Mouse (Mus musculus): Measurements from ENCODE around the gene Rnf222. TPM values are rescaled to one million over a fixed set of nuclear protein-coding genes. Genes with fewer than 3 reads are reported as not detected.

Rnf222 gene
- total and polyA plus RNA-seq, 2 experiments = under 0.01 to 0.11 TPM

GRCm38 (mm10) chr11:68890625-68891024 lies 2.3 kb downstream of the Rnf222 start:
- no peak overlapping the region for H3K27ac ChIP-seq (replicated peaks; ENCODE audit: insufficient read depth, low read depth, low read length)
- no peak for TF ChIP-seq POLR2A (IDR thresholded peaks at IDR 0.05; ENCODE audit: extremely low read depth, insufficient read depth, low read length)
- no peak for TF ChIP-seq CTCF (IDR thresholded peaks at IDR 0.05; ENCODE audit: low read depth, low read length)
- H3K27me3 ChIP-seq (ENCODE audit: control insufficient read depth, insufficient read depth, low read length) = no peaks in the 10 kb centered on the region
- no peak overlapping the region for H3K9ac ChIP-seq (ENCODE audit: low read depth, low read length)
- 28% methylated on average over 2 of the region's 2 CpGs for WGBS
- H3K4me3 ChIP-seq (ENCODE audit: insufficient read depth, low read depth, low read length) = no peak overlapping the region
- no peaks in the 10 kb centered on the region for H3K4me1 ChIP-seq (ENCODE audit: control insufficient read depth, insufficient read depth, low read length)
- H3K36me3 ChIP-seq (ENCODE audit: control insufficient read depth, insufficient read depth, low read length) = no peaks in the 10 kb centered on the region
- DNase-seq (ENCODE audit: extremely low read depth, low read depth, low spot score) = no peak
- H3K79me2 ChIP-seq (ENCODE audit: control insufficient read depth, insufficient read depth, low read length) = no peaks in the 10 kb centered on the region

- H3K79me2 ChIP-seq (ENCODE audit: control insufficient read depth, insufficient read depth, low read length) = no peaks in the 10 kb centered on the region
- WGBS = 65% methylated on average over 5 of the region's 5 CpGs
- H3K9ac ChIP-seq (ENCODE audit: low read depth, low read length) = no peak overlapping the region
- H3K4me1 ChIP-seq (ENCODE audit: control insufficient read depth, insufficient read depth, low read length) = no peaks in the 10 kb centered on the region
- H3K4me3 ChIP-seq (ENCODE audit: insufficient read depth, low read depth, low read length) = no peak overlapping the region
- TF ChIP-seq POLR2A (IDR thresholded peaks at IDR 0.05; ENCODE audit: extremely low read depth, insufficient read depth, low read length) (no peak), CTCF (IDR thresholded peaks at IDR 0.05; ENCODE audit: low read depth, low read length) (no peak)
- H3K27me3 ChIP-seq (ENCODE audit: control insufficient read depth, insufficient read depth, low read length) = no peaks in the 10 kb centered on the region
- DNase-seq (ENCODE audit: extremely low read depth, low read depth, low spot score) = no peak
- H3K27ac ChIP-seq (replicated peaks; ENCODE audit: insufficient read depth, low read depth, low read length) = no peak overlapping the region
- H3K36me3 ChIP-seq (ENCODE audit: control insufficient read depth, insufficient read depth, low read length) = no peaks in the 10 kb centered on the region
Observed at GRCm38 (mm10) chr11:68891823-68892222, 3.5 kb downstream of the Rnf222 start.

GRCm38 (mm10) chr11:68892233-68892832 lies 4.0 kb downstream of the Rnf222 start:
- Histone ChIP-seq H3K9ac (ENCODE audit: low read depth, low read length) (no peak overlapping the region), H3K79me2 (ENCODE audit: control insufficient read depth, insufficient read depth, low read length) (no peaks in the 10 kb centered on the region), H3K27me3 (ENCODE audit: control insufficient read depth, insufficient read depth, low read length) (no peaks in the 10 kb centered on the region), H3K36me3 (ENCODE audit: control insufficient read depth, insufficient read depth, low read length) (no peaks in the 10 kb centered on the region), H3K4me1 (ENCODE audit: control insufficient read depth, insufficient read depth, low read length) (no peaks in the 10 kb centered on the region), H3K27ac (replicated peaks; ENCODE audit: insufficient read depth, low read depth, low read length) (0 out of 2 replicates have a peak overlapping the region, but pooled peaks have one; percentile 25), H3K4me3 (ENCODE audit: insufficient read depth, low read depth, low read length) (peak overlapping the region; percentile 23; the same call in 1 of the 2 replicates)
- DNase-seq (ENCODE audit: extremely low read depth, low read depth, low spot score) = no peak
- TF ChIP-seq CTCF (IDR thresholded peaks at IDR 0.05; ENCODE audit: low read depth, low read length) (no peak), POLR2A (IDR thresholded peaks at IDR 0.05; ENCODE audit: extremely low read depth, insufficient read depth, low read length) (no peak)
- 62% methylated on average over 15 of the region's 15 CpGs for WGBS

DNA sequence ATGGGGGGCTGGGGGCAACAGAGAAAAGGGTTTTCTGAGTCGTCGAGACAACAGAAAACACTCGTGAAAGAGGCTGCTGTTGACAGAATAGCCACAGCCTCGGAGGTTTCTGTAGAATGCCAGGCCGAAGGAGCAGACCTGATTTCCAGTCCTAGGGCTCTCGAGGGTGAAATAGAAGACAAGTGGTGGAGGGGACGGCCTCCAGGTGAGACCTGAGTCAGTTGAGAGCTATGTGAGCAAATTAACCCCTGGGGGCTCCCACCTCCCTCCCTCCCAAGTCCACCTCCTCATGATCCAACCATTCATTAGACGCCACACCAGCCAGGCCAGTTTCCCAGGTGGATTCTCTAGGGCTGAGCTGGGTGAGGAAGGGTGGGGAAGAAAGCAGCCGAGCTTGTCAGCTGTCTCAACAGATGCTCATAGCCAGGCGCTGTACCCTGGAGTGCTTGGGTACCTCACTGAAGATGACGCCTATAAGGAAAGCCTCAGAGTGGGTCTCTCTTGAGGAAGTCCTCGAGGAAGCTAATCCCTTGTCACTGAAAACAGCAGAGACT lies 5.6 kb downstream of the Rnf222 start:
- Histone ChIP-seq H3K9ac (ENCODE audit: low read depth, low read length) (no peak overlapping the region), H3K79me2 (ENCODE audit: control insufficient read depth, insufficient read depth, low read length) (no peaks in the 10 kb centered on the region), H3K27ac (replicated peaks; ENCODE audit: insufficient read depth, low read depth, low read length) (no peak overlapping the region), H3K36me3 (ENCODE audit: control insufficient read depth, insufficient read depth, low read length) (no peaks in the 10 kb centered on the region), H3K4me1 (ENCODE audit: control insufficient read depth, insufficient read depth, low read length) (no peaks in the 10 kb centered on the region), H3K27me3 (ENCODE audit: control insufficient read depth, insufficient read depth, low read length) (no peaks in the 10 kb centered on the region), H3K4me3 (ENCODE audit: insufficient read depth, low read depth, low read length) (no peak overlapping the region)
- no peak for TF ChIP-seq CTCF (IDR thresholded peaks at IDR 0.05; ENCODE audit: low read depth, low read length)
- TF ChIP-seq POLR2A (IDR thresholded peaks at IDR 0.05; ENCODE audit: extremely low read depth, insufficient read depth, low read length) = no peak
- WGBS = 80% methylated on average over 12 of the region's 12 CpGs
- DNase-seq (ENCODE audit: extremely low read depth, low read depth, low spot score) = no peak

- Histone ChIP-seq H3K4me1 (ENCODE audit: control insufficient read depth, insufficient read depth, low read length) (no peaks in the 10 kb centered on the region), H3K4me3 (ENCODE audit: insufficient read depth, low read depth, low read length) (no peak overlapping the region), H3K27ac (replicated peaks; ENCODE audit: insufficient read depth, low read depth, low read length) (no peak overlapping the region), H3K9ac (ENCODE audit: low read depth, low read length) (no peak overlapping the region), H3K27me3 (ENCODE audit: control insufficient read depth, insufficient read depth, low read length) (no peaks in the 10 kb centered on the region), H3K36me3 (ENCODE audit: control insufficient read depth, insufficient read depth, low read length) (no peaks in the 10 kb centered on the region), H3K79me2 (ENCODE audit: control insufficient read depth, insufficient read depth, low read length) (no peaks in the 10 kb centered on the region)
- TF ChIP-seq POLR2A (IDR thresholded peaks at IDR 0.05; ENCODE audit: extremely low read depth, insufficient read depth, low read length) (no peak), CTCF (IDR thresholded peaks at IDR 0.05; ENCODE audit: low read depth, low read length) (no peak)
- DNase-seq (ENCODE audit: extremely low read depth, low read depth, low spot score) = no peak
- WGBS = 81% methylated on average over 5 of the region's 5 CpGs
Observed at GRCm38 (mm10) chr11:68896247-68896646, 7.9 kb downstream of the Rnf222 start.

DNA sequence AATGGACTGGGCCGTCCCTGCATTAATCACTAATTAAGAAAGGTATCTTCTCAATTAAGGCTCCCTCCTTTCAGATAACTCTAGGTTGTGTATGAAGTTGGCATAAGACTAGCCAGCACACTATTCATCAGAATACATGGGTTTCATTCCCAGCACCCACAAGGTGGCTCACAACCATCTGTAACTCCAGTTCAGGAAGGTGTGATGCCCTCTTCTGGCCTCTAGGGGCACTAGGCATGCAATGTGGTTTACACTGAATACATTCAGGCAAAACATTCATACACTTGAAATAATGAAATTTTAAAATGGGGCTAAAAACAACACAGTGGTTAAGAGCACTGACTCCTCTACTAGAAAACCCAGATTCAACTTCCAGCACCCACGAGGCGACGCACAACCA lies 8.8 kb downstream of the Rnf222 start:
- peak; percentile 42 for DNase-seq (ENCODE audit: extremely low read depth, low read depth, low spot score)
- Histone ChIP-seq H3K4me3 (ENCODE audit: insufficient read depth, low read depth, low read length) (no peak overlapping the region), H3K36me3 (ENCODE audit: control insufficient read depth, insufficient read depth, low read length) (no peaks in the 10 kb centered on the region), H3K4me1 (ENCODE audit: control insufficient read depth, insufficient read depth, low read length) (no peaks in the 10 kb centered on the region), H3K27me3 (ENCODE audit: control insufficient read depth, insufficient read depth, low read length) (no peaks in the 10 kb centered on the region), H3K27ac (replicated peaks; ENCODE audit: insufficient read depth, low read depth, low read length) (no peak overlapping the region), H3K79me2 (ENCODE audit: control insufficient read depth, insufficient read depth, low read length) (no peaks in the 10 kb centered on the region), H3K9ac (ENCODE audit: low read depth, low read length) (no peak overlapping the region)
- TF ChIP-seq POLR2A (IDR thresholded peaks at IDR 0.05; ENCODE audit: extremely low read depth, insufficient read depth, low read length) (no peak), CTCF (IDR thresholded peaks at IDR 0.05; ENCODE audit: low read depth, low read length) (peak; percentile 58; the same call in 1 of the 2 replicates)
- WGBS = 58% methylated on average over 4 of the region's 4 CpGs

Measured in liver, adult 2 months (tissue).